Mouse (Mus musculus): Measurements from ENCODE around the gene Galnt4. TPM values are rescaled to one million over a fixed set of nuclear protein-coding genes. Genes with fewer than 3 reads are reported as not detected.
"Not testable (repeated sequence)": the region's sequence is repeated elsewhere in the genome, so short reads cannot be mapped to it uniquely, and the experiment has no call there.

Galnt4 gene
- polyA plus RNA-seq, 1 experiment from 2014 or later: 7.9 TPM

DNA sequence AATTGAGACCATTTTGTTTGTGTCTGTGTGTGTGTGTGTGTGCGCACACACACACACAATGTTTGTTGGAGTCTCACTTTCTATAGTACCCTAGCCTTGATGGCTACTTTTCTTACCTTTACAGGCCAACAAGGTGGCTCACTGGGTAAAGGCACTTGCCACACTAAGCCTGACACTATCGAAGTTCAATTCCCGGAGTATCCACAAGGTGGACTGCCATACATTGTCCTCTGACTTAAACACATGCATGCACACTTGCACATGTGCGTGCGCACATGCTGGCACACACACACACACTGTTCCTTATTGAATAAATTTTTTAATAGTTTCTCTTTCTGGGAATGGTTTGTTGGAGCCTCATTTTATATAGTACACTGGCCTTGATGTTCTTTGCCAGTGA, 48.8 kb downstream of the Galnt4 start:
- peak; percentile 38 for DNase-seq (ENCODE audit: low spot score)

DNA sequence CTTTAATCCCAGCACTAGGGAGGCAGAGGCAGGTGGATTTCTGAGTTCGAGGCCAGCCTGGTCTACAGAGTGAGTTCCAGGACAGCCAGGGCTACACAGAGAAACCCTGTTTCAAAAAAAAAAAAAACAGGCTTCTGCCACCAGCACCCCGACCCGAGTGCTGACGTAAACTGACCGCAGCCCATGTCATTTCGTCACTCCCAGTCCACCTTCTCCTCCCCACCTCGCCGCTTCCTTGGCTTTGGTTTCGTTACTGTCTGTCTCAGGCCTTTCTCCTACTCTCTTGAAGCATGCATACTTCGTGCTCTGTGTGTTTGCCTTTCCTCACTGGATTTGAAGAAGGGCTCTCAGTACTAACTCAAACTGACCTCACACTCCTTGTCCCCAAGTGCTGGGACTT, 49.7 kb downstream of the Galnt4 start:
- DNase-seq (ENCODE audit: low spot score): not testable (repeated sequence)

DNA sequence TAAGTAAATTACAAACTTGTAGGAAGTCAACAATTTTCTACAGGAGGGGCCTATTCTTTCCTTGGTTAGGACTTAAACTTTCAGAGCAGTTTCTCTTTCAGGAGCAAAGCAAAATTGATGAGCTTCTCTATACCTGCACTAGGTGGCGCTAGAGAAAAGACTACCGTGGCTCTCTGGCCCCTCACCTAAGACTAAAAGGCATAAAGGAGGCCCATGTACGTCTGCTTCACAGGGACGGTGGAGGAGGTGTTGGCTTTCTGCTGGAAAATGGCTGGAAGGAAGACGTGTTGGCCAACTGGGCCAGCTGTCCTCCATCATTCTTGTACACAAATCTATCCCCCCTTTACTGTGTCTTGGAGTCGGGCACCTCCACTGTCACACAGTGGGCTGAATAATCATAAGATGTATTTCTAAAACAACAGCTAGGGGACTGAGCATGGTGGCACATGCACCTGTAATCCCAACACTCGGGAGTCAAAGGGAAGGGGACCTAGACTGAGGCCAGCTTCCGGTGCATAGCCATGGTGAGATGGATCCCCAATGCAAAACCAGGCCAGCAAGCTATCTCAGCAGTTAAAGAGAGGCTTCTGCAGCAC, 54.1 kb downstream of the Galnt4 start:
- DNase-seq (ENCODE audit: low spot score): peak; percentile 78

Other genes with a start within 250 kb of the Galnt4 start
- gene Atp2b1, start 193.8 kb upstream of the Galnt4 start, polyA plus RNA-seq (2015; fragmentation: Nextera tagmentation; extraction: Ambion mirVana): 65.8 and 79.8 TPM in 2 replicates
- gene Poc1b, start 1.1 kb upstream of the Galnt4 start, polyA plus RNA-seq (2015; fragmentation: Nextera tagmentation; extraction: Ambion mirVana): 8.4 and 11.9 TPM in 2 replicates
- 0.43 and 0.50 TPM in 2 replicates for gene Phxr2, start 18.2 kb downstream of the Galnt4 start, polyA plus RNA-seq (2015; fragmentation: Nextera tagmentation; extraction: Ambion mirVana)
- gene Dusp6, start 155.1 kb downstream of the Galnt4 start, polyA plus RNA-seq (2015; fragmentation: Nextera tagmentation; extraction: Ambion mirVana): 33.7 and 34.4 TPM in 2 replicates